Mouse (Mus musculus) E14TG2a.4 (cell line): ENCODE results near the gene Slc24a3.

Experiments used
- H3K27me3 ChIP-seq: 2 replicates; pipeline ENCODE4 v1.6.1; 2014; ENCODE audit warnings: low read length, control low read depth; ENCODE audit not compliant: insufficient read depth
- H3K36me3 ChIP-seq: 2 replicates; pipeline ENCODE4 v1.6.1; 2014; ENCODE audit warnings: low read length, control low read depth; ENCODE audit not compliant: insufficient read depth
- H3K4me1 ChIP-seq: replicated peaks from 2 replicates; pipeline ENCODE4 v1.6.1; 2014; ENCODE audit warnings: low read depth, low read length, control low read depth
- H3K4me3 ChIP-seq: replicated peaks from 2 replicates; pipeline ENCODE4 v1.5.1; 2014; ENCODE audit warnings: mild to moderate bottlenecking, low read length
- H3K9me3 ChIP-seq: 2 replicates; pipeline ENCODE4 v1.6.1; 2014; ENCODE audit warnings: low read length, control low read depth
- CTCF ChIP-seq: conservative IDR thresholded peaks from 2 replicates; pipeline ENCODE4 v1.5.1; 2014; ENCODE audit warnings: low read length
- NANOG ChIP-seq: IDR thresholded peaks from 2 replicates; pipeline ENCODE4 v1.6.1; 2014; ENCODE audit warnings: borderline replicate concordance, low read length, mixed read lengths
- POU5F1 ChIP-seq: IDR thresholded peaks from 2 replicates; pipeline ENCODE4 v1.6.1; 2014; ENCODE audit warnings: low read length, borderline replicate concordance

The Slc24a3 gene

GRCm38 (mm10) chr2:145182410-145182809 is 14.9 kb downstream of the Slc24a3 start:
- Histone ChIP-seq H3K4me3 (no peak overlapping the region), H3K27me3 (no peaks in the 10 kb centered on the region), H3K9me3 (no peaks in the 10 kb centered on the region), H3K36me3 (no peaks in the 10 kb centered on the region), H3K4me1 (no peaks in the 10 kb centered on the region)
- TF ChIP-seq POU5F1 (no peak), NANOG (no peak), CTCF (no peak)

- TF ChIP-seq CTCF (no peak), NANOG (no peak), POU5F1 (no peak)
- H3K4me1 ChIP-seq, result no peaks in the 10 kb centered on the region
- no peaks in the 10 kb centered on the region for H3K9me3 ChIP-seq
- H3K27me3 ChIP-seq, result no peaks in the 10 kb centered on the region
- H3K4me3 ChIP-seq, result no peak overlapping the region
- no peaks in the 10 kb centered on the region for H3K36me3 ChIP-seq
These were observed 21.3 kb downstream of the Slc24a3 start for GRCm38 (mm10) chr2:145188828-145189227.

- H3K27me3 ChIP-seq, result no peaks in the 10 kb centered on the region
- H3K4me1 ChIP-seq, result no peaks in the 10 kb centered on the region
- H3K36me3 ChIP-seq, result no peaks in the 10 kb centered on the region
- TF ChIP-seq POU5F1, result no peak
- TF ChIP-seq NANOG, result no peak
- no peak for TF ChIP-seq CTCF
- H3K4me3 ChIP-seq, result no peak overlapping the region
- no peaks in the 10 kb centered on the region for H3K9me3 ChIP-seq
These were observed 28.5 kb downstream of the Slc24a3 start for GRCm38 (mm10) chr2:145196043-145196442.

GRCm38 (mm10) chr2:145196501-145197042 is 29.0 kb downstream of the Slc24a3 start:
- H3K9me3 ChIP-seq, result no peaks in the 10 kb centered on the region
- TF ChIP-seq POU5F1, result no peak
- no peak for TF ChIP-seq NANOG
- no peak for TF ChIP-seq CTCF

GRCm38 (mm10) chr2:145197076-145197475 is 29.5 kb downstream of the Slc24a3 start:
- TF ChIP-seq POU5F1, result no peak
- TF ChIP-seq CTCF, result no peak
- TF ChIP-seq NANOG, result no peak
- Histone ChIP-seq H3K36me3 (no peaks in the 10 kb centered on the region), H3K27me3 (no peaks in the 10 kb centered on the region), H3K4me1 (no peaks in the 10 kb centered on the region), H3K4me3 (no peak overlapping the region), H3K9me3 (no peaks in the 10 kb centered on the region)

More at GRCm38 (mm10) chr2:145196501-145197042, 29.0 kb downstream of the Slc24a3 start:
- no peaks in the 10 kb centered on the region for H3K27me3 ChIP-seq
- H3K4me1 ChIP-seq, result no peaks in the 10 kb centered on the region
- no peak overlapping the region for H3K4me3 ChIP-seq
- no peaks in the 10 kb centered on the region for H3K36me3 ChIP-seq

GRCm38 (mm10) chr2:145213587-145213986 is 46.0 kb downstream of the Slc24a3 start:
- H3K36me3 ChIP-seq, result no peaks in the 10 kb centered on the region
- no peak overlapping the region for H3K4me3 ChIP-seq
- no peaks in the 10 kb centered on the region for H3K27me3 ChIP-seq
- no peaks in the 10 kb centered on the region for H3K4me1 ChIP-seq
- H3K9me3 ChIP-seq, result no peaks in the 10 kb centered on the region
- TF ChIP-seq CTCF, result no peak

- no peaks in the 10 kb centered on the region for H3K36me3 ChIP-seq
- TF ChIP-seq POU5F1 (no peak), NANOG (no peak), CTCF (no peak)
- H3K4me1 ChIP-seq, result no peaks in the 10 kb centered on the region
- no peaks in the 10 kb centered on the region for H3K27me3 ChIP-seq
- H3K4me3 ChIP-seq, result no peak overlapping the region
- no peaks in the 10 kb centered on the region for H3K9me3 ChIP-seq
These were observed 46.7 kb downstream of the Slc24a3 start for GRCm38 (mm10) chr2:145214086-145214831.

- Histone ChIP-seq H3K27me3 (no peaks in the 10 kb centered on the region), H3K9me3 (no peaks in the 10 kb centered on the region), H3K4me1 (no peaks in the 10 kb centered on the region), H3K36me3 (no peaks in the 10 kb centered on the region), H3K4me3 (no peak overlapping the region)
- no peak for TF ChIP-seq NANOG
- TF ChIP-seq CTCF, result no peak
- TF ChIP-seq POU5F1, result no peak
These were observed 49.0 kb downstream of the Slc24a3 start for GRCm38 (mm10) chr2:145216580-145216979.
